Mouse (Mus musculus): ENCODE measurements around the gene Apbb2. TPM values are rescaled to one million over a fixed set of nuclear protein-coding genes. Genes with fewer than 3 reads are reported as not detected.
A peak's percentile ranks its signal among the peaks of the same experiment; 100 is the strongest.

Apbb2 gene
- total and polyA plus RNA-seq, 3 experiments = 0.34 to 0.40 (median 0.34) TPM

DNA sequence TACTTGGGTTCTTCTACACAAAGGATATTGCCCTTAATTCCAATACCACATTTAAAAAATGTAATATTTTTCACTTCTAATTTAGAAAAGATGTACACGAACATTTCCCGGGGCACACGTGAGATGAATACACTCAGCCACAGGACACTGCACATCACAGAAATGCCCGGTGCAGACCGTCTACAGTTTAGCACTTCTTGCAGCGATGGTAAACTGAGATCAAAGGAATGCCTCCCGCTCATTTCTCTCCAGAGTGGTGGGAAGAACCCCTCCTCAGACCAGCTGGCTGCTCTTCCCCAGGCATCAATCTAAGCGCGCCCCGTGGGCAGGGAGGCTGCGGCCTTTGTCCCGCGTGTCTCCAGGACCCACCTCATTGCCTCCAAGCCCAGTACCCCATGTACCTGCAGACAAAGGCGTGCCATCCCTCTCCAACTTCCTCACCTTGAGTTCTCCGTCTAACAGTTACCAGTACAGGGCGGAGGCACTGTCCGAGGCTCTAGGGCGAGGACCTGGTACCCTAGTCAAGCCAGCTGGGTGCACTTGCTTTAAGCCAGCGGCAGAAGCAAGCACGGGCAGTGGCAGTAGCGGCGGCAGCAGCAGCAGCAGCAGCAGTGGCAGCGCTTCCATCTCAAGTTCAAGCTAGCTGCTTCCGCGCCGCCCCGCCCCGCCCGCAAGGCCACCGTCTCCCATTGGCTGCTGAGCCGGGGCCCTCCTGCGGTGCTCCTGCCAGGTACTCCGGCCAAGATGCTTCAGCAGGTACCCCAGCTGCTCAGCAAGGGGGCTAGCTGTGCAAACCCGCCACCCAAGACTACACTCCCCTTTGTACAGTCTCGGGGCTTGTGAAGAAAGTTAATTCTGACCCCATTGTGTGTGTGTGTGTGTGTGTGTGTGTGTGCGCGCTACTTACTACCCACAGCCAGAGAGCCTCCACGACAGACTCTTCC is 281.3 kb downstream of the Apbb2 start:
- peaks cover 2 to 24% of the 10 kb centered on the region in 2 experiments; a peak in 3 of 4 replicates for H3K4me1 ChIP-seq (ENCODE audit: control insufficient read depth in 1 of 2, insufficient read depth in 2 of 2)
- H3K4me2 ChIP-seq (ENCODE audit: insufficient read depth, low read depth, poor library complexity, severe bottlenecking) = peak overlapping the region; percentile 68
- H3K27ac ChIP-seq (ENCODE audit: insufficient read depth, low read depth) = no peak overlapping the region
- H3K9ac ChIP-seq (ENCODE audit: insufficient read depth, low read depth) = no peak overlapping the region
- H3K27me3 ChIP-seq (replicated peaks) = no peaks in the 10 kb centered on the region
- in situ Hi-C loops (cut with MboI; ENCODE audit: low pct_ligation_motif_present, low pct_unique_long_range_greater_than_20kb, low sequenced_read_pairs) = no loop called here
- H3K9me3 ChIP-seq (replicated peaks; ENCODE audit: low read length) = no peaks in the 10 kb centered on the region
- H3K4me3 ChIP-seq (replicated peaks in 1 of 3; ENCODE audit: low read depth in 2 of 3, low read length in 2 of 3, poor library complexity in 1 of 3) = peak overlapping the region in 2 of 3 experiments; percentile 6 to 39
- no peaks in the 10 kb centered on the region for H3K79me2 ChIP-seq (replicated peaks; ENCODE audit: control insufficient read depth, extremely low read depth, insufficient read depth, poor library complexity, severe bottlenecking)
- H3K36me3 ChIP-seq (replicated peaks in 1 of 2; ENCODE audit: control insufficient read depth in 1 of 2, insufficient read depth in 1 of 2, low read length in 1 of 2) = no peaks in the 10 kb centered on the region
- DNase-seq (ENCODE audit: extremely low read depth) = no peak
- dilution Hi-C loops (cut with MboI; ENCODE audit: extremely low pct_ligation_motif_present, extremely low pct_unique_long_range_greater_than_20kb, low sequenced_read_pairs) = no loop called here
- TF ChIP-seq TCF12 (IDR thresholded peaks at IDR 0.05; ENCODE audit: low read depth, low read length) (0 out of 2 replicates have a peak, but pooled peaks have one; percentile 16), IRF4 (IDR thresholded peaks at IDR 0.05; ENCODE audit: low read depth, low read length) (no peak), MAFK (IDR thresholded peaks at IDR 0.05; ENCODE audit: insufficient replicate concordance, low read length) (no peak), ETS1 (conservative IDR thresholded peaks at IDR 0.05; ENCODE audit: low read depth, low read length) (no peak)

DNA sequence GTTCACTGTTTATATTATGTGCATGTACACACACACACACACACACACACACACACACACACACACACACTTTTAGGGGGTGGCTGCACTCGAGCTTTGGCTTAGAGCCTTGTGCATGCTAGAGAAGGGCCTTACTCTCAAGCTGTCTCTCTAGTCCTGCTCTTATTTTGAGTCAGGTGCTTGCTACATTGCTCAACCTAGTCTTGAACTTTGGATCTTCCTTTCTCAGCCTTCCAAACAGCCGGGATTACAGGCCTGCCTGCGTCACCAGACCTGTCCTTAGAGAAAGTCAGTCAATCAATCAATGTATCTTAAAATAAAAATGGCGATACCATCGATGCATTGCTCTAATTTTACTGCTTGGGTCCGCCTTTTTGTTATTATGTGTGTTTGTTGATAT is 287.8 kb downstream of the Apbb2 start:
- no peak overlapping the region for H3K4me2 ChIP-seq (ENCODE audit: insufficient read depth, low read depth, poor library complexity, severe bottlenecking)
- no peak overlapping the region for H3K27ac ChIP-seq (ENCODE audit: insufficient read depth, low read depth)
- H3K9me3 ChIP-seq (replicated peaks; ENCODE audit: low read length) = no peaks in the 10 kb centered on the region
- H3K4me1 ChIP-seq (ENCODE audit: control insufficient read depth in 1 of 2, insufficient read depth in 2 of 2) = 0 out of 4 replicates have a peak, but pooled peaks cover 0 to 4% of the 10 kb centered on the region in 2 experiments
- in situ Hi-C loops (cut with MboI; ENCODE audit: low pct_ligation_motif_present, low pct_unique_long_range_greater_than_20kb, low sequenced_read_pairs) (no loop called here), dilution Hi-C loops (cut with MboI; ENCODE audit: extremely low pct_ligation_motif_present, extremely low pct_unique_long_range_greater_than_20kb, low sequenced_read_pairs) (no loop called here)
- TF ChIP-seq POLR2AphosphoS2 (IDR thresholded peaks at IDR 0.05; ENCODE audit: low read depth, low read length) = no peak
- no peak for TF ChIP-seq NRF1 (IDR thresholded peaks at IDR 0.05; ENCODE audit: low read depth, low read length)
- no peak for TF ChIP-seq MXI1 (IDR thresholded peaks at IDR 0.05; ENCODE audit: low read depth, low read length)
- no peak for TF ChIP-seq MAX (IDR thresholded peaks at IDR 0.05; ENCODE audit: low read length)
- no peak for TF ChIP-seq UBTF (IDR thresholded peaks at IDR 0.05; ENCODE audit: low read depth, low read length)
- TF ChIP-seq MEF2A (IDR thresholded peaks at IDR 0.05; ENCODE audit: borderline replicate concordance, low read depth, low read length) = no peak
- TF ChIP-seq CHD2 (IDR thresholded peaks at IDR 0.05; ENCODE audit: low read length) = no peak
- TF ChIP-seq E2F4 (IDR thresholded peaks at IDR 0.05; ENCODE audit: insufficient replicate concordance, low read depth, low read length) = no peak
- TF ChIP-seq KAT2A (IDR thresholded peaks at IDR 0.05; ENCODE audit: insufficient replicate concordance, low read length) = no peak
- no peak for TF ChIP-seq SMC3 (IDR thresholded peaks at IDR 0.05; ENCODE audit: low read depth, low read length)
- TF ChIP-seq BHLHE40 (IDR thresholded peaks at IDR 0.05; ENCODE audit: low read depth, low read length) = no peak
- H3K9ac ChIP-seq (ENCODE audit: insufficient read depth, low read depth) = no peak overlapping the region
- DNase-seq (ENCODE audit: extremely low read depth) = no peak
- no peak overlapping the region for H3K4me3 ChIP-seq (replicated peaks in 1 of 3; ENCODE audit: low read depth in 2 of 3, low read length in 2 of 3, poor library complexity in 1 of 3)
- no peaks in the 10 kb centered on the region for H3K36me3 ChIP-seq (replicated peaks in 1 of 2; ENCODE audit: control insufficient read depth in 1 of 2, insufficient read depth in 1 of 2, low read length in 1 of 2)
- no peaks in the 10 kb centered on the region for H3K79me2 ChIP-seq (replicated peaks; ENCODE audit: control insufficient read depth, extremely low read depth, insufficient read depth, poor library complexity, severe bottlenecking)
- no peaks in the 10 kb centered on the region for H3K27me3 ChIP-seq (replicated peaks)

All from CH12.LX (cell line).